Mouse (Mus musculus): ENCODE data around the gene Ddx54.
A peak's percentile ranks its signal among the peaks of the same experiment; 100 is the strongest.

Gene Ddx54

GRCm38 (mm10) chr5:120612442-120612821, at the start of gene Ddx54, which contains the start of gene Rita1:
Ddx54 (plus strand) TSS chr5:120612739.
Rita1 (minus strand) TSS chr5:120612589.
- DNase-seq: peak; percentile 97 to 99

GRCm38 (mm10) chr5:120562956-120563913, 49.3 kb upstream of the Ddx54 start:
- DNase-seq: no peak

DNA sequence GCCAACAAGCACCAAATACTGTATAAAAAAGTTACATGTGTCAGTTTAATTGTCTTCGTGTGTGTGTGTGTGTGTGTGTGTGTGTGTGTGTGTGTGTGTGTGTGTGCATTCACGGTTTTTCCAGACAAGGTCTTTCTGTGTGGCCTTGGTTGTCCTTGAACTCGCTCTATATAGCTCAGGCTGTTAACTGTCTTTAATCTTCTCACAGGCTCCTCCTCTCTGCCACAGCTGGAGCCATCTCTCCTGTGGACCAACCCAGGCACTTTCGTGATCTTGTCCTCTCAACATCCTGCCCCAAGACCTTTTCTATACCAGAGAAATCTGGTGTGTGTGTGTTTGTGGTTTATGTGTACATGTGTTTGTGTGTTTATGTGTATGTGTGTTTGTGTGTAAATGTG, 48.6 kb upstream of the Ddx54 start:
- no peak for DNase-seq

- DNase-seq: no peak
Observed at GRCm38 (mm10) chr5:120565171-120565905, 47.2 kb upstream of the Ddx54 start.

DNA sequence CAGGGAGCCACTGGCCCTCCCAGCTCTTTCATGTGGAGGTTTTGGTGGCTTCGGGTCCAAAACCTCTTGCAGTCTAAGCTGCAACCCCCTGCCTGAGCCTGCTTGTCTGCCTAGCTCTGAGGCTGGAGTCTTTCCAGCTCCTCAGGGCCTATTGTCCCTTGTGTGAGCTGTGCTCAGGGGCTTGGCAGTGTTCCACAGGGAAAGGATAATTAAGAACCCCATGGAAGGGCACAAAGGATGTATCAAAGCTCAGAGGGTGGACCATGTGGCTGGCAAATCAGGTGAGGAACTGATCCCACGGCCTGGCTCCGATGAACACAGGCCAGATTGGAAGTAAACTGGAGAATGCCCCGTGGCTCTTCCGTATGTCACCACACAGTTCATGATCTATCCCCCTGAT, 46.4 kb upstream of the Ddx54 start:
- no peak for DNase-seq

DNA sequence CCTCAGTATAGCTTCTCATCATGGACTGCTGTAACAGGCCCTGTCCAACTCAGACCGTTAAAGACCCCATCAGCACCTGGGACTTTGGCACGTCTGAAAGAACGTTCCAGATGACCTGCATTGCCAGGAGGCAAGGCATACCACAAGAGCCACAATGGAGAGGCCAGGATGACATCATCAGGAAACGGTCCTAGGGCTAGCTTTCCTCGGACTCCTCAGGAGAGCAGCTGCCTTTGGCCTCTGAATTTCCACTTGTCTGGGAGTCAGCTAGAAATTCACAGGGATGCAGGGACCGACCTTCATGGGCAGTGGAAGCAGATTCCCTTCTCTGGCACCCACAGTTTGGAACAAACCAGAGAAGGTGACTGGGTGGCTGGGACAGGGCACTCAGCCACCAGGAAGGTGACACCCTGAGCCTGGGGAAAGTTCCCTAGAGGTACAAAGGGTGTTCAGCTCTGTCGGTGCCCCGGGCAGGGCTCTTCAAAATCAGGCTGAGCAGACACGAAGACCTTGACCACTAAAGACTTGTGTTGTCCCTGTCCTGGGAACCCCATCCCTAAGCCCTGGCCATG, 45.8 kb upstream of the Ddx54 start:
- no peak for DNase-seq

GRCm38 (mm10) chr5:120567253-120567701, 45.3 kb upstream of the Ddx54 start:
- no peak for DNase-seq

DNA sequence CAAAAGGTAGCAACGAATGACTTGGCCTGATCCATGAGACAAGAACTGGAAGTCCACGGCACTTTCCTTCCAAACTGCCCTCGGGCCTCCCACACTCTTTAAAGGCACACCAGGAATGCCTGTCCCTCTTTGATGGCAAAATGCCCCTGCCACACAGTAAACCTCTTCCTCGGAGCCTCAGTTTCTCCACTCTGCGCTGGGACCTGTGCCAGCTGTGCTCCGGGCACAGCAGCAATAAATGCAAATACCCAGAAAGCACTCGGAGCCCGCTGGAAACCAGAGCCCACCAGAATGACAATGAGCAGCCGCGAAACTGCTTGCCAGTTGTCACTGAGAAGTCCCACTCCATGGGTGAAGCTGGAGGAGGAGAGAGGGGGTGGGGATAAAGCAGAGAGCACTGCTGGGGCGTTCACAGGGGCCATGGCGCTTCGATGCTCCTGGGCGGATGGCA, 44.8 kb upstream of the Ddx54 start:
- no peak for DNase-seq

GRCm38 (mm10) chr5:120568336-120568768, 44.2 kb upstream of the Ddx54 start:
- no peak for DNase-seq

- DNase-seq: no peak
Observed at GRCm38 (mm10) chr5:120568964-120569363, 43.6 kb upstream of the Ddx54 start.

- DNase-seq: no peak
Observed at GRCm38 (mm10) chr5:120569791-120570190, 42.7 kb upstream of the Ddx54 start.

DNA sequence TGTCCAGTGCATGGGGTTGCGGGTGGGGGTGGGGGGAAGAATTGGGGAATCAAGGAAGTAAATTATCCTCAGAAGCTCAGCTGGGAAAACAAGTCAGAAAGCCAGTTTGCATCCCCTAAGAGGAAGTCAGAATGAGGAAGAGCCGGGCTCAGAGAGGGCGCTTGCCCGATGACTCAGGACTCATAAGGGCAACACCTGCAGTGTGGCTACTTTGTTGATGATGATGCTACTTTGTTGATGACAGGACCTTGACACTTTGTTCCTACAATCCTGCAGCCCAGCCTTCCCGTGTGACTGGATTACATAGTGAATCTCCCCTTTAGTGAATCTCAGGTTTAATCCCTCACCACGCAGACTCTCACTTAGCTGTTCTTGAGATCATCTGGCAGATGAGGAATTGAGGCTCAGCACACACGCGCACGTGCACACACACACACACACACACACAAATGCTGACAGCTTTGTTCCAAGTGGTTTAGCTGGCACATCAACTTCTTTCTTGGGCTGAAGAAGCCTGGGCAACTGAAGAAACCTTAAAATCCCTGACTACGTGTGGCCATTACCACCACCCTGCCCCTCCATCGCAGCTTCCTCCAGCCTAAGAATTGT, 42.1 kb upstream of the Ddx54 start:
- DNase-seq: no peak

GRCm38 (mm10) chr5:120571056-120571740, 41.3 kb upstream of the Ddx54 start:
- no peak for DNase-seq

GRCm38 (mm10) chr5:120574469-120575063, 38.0 kb upstream of the Ddx54 start:
- DNase-seq: no peak

- DNase-seq: peak; percentile 54 to 75
Observed at GRCm38 (mm10) chr5:120576781-120577301, 35.7 kb upstream of the Ddx54 start.

DNA sequence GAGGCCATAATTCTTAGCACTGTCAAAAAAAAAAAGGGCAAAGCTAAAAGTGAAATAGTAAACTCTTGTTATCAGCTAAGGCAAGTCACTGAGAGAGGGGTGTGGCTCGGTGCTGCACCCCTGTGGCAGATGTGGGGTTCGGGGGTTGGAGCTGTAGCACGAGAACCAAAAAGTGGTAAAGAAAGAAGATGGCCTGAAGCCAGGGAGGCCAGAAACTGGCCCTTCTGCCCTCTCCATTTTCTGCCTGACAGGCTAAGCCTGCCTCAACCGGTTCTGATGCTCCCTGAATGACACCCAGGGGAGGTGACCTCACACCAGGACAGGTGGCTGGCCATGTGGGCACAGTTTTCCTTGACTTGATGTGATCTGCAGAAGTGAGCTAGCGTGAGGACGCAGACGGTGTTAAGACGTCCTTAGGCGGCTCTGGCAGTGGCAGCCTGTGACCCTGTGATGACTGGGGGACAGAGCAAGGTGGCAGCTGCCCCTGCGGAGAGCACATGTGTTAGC, 34.6 kb upstream of the Ddx54 start:
- peak; percentile 80 to 84 for DNase-seq

DNA sequence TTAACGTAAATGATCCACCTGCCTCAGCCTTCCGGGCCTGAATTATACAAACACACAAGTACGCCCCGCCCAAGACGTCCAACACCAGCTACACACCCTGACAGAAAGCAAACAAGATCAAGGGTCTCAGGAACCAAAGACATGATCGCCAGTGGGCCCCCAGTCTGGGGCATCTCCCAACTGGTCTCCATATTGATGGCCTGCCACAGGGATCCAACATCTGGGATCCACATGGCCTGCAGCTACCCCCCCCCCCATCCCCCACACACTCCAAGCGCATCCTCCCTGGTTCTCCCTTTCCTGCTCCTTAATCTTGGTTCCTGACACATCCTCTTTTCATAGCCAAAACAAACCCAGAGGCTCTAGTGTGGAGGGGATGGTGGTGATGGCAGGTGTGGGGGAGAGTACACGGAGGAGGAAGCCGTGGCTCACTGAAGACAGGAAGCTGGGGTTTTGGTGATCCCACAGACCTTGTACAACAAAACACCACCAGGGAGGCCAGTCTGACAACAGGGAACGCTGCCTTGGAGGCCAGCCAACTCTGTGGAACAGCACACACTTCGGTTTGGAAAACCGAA, 33.9 kb upstream of the Ddx54 start:
- peak; percentile 77 to 84 for DNase-seq

DNA sequence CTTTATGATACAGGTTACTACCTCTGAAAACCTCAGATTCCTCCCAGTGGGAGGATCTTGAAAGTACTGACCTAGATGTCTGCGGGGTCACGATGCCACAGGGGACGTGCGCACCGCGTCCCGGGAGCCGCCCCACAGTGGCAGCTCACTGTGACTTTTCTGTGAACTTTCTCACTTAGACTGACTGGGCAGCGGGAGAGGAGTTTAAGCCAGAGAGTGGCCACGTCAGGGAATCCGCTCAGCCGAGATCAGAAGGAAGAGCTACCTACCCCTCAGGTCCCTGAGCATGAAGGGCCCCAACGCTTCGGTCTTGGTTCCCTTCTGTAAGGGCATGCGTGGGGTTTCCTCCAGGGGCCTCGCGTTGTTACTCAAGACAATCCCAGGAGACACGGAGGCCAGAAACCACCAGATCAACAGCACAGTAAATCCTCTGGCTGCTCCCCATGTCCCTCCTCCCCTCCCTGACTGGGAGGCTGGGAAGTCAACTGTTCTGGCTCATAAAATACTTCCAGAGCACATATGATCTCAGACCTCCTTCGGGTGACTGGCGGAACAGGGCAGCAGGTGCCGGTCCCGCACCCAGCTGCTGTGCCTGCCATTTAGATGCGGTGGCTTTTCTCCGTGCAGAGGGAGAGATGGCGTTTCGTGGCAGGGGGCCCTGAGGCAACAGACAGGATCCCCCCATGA, 33.2 kb upstream of the Ddx54 start:
- DNase-seq: peak; percentile 57 to 67

GRCm38 (mm10) chr5:120579898-120580626, 32.5 kb upstream of the Ddx54 start:
- DNase-seq: peak in 1 of 2 experiments; percentile 55

Measured in thymus, postnatal 36 days (tissue).